Mouse (Mus musculus) midbrain, embryonic 16.5 days (tissue): ENCODE measurements at regions not wholly inside any gene's neighbourhood (a gene's known extent, or its start where the extent isn't known, plus 50 kb on each side); places are given as distances from the start of the nearest gene placed in this dataset.
A peak's percentile ranks its signal among the peaks of the same experiment; 100 is the strongest.

Experiments used
- ATAC-seq: fragments of 200-750 bp; cut with Nextera tagmentation; 2 replicates; pipeline ENCODE4 v1.8.0; 2017; ENCODE audit warnings: moderate TSS enrichment
- H3K27ac ChIP-seq: fragments of 300-500 bp; sonication (generic); 2 replicates; pipeline ENCODE4 v1.5.1; 2014; ENCODE audit warnings: mild to moderate bottlenecking, low read length, mixed read lengths
- H3K27me3 ChIP-seq: fragments of 300-500 bp; sonication (generic); 2 replicates; pipeline ENCODE4 v1.6.1; 2014; ENCODE audit warnings: low read depth, low read length, mixed read lengths; ENCODE audit not compliant: control insufficient read depth, insufficient read depth
- H3K36me3 ChIP-seq: fragments of 300-500 bp; sonication (generic); 2 replicates; pipeline ENCODE4 v1.6.1; 2014; ENCODE audit warnings: mild to moderate bottlenecking, low read length, moderate library complexity, mixed read lengths; ENCODE audit not compliant: control insufficient read depth, insufficient read depth
- H3K4me1 ChIP-seq: fragments of 300-500 bp; sonication (generic); 2 replicates; pipeline ENCODE4 v1.6.1; 2014; ENCODE audit warnings: mild to moderate bottlenecking, low read length, mixed read lengths; ENCODE audit not compliant: control insufficient read depth, insufficient read depth
- H3K4me2 ChIP-seq: fragments of 300-500 bp; sonication (generic); 2 replicates; pipeline ENCODE4 v1.6.1; 2014; ENCODE audit warnings: mild to moderate bottlenecking, low read length, mixed read lengths
- H3K4me3 ChIP-seq: fragments of 300-500 bp; sonication (generic); 2 replicates; pipeline ENCODE4 v1.5.1; 2014; ENCODE audit warnings: low read depth, mild to moderate bottlenecking, low read length, moderate library complexity, mixed read lengths
- H3K9ac ChIP-seq: fragments of 300-500 bp; sonication (generic); 2 replicates; pipeline ENCODE4 v1.6.1; 2014; ENCODE audit warnings: low read depth, low read length, mixed read lengths
- H3K9me3 ChIP-seq: fragments of 300-500 bp; sonication (generic); replicated peaks from 2 replicates; pipeline ENCODE4 v1.6.1; 2014; ENCODE audit warnings: mild to moderate bottlenecking, low read length, mixed read lengths; ENCODE audit not compliant: control insufficient read depth, poor library complexity, severe bottlenecking
- WGBS: fragments of 180-500 bp; shearing (Covaris S2); extraction: QIAGEN DNeasy Blood & Tissue Kit; methylation state at CpG from one replicate; pipeline ENCODE4 v1.1.7; 2014; 5-methylcytosine and 5-hydroxymethylcytosine counted together

- no peaks in the 10 kb centered on the region for H3K9me3 ChIP-seq
- no peak overlapping the region for H3K9ac ChIP-seq
- no peaks in the 10 kb centered on the region for H3K4me1 ChIP-seq
- no peaks in the 10 kb centered on the region for H3K36me3 ChIP-seq
- no peak overlapping the region for H3K4me2 ChIP-seq
- H3K27ac ChIP-seq: no peak overlapping the region
- WGBS: 88% methylated on average over 9 of the region's 9 CpGs
- ATAC-seq: no peak
- H3K4me3 ChIP-seq: no peak overlapping the region
- H3K27me3 ChIP-seq: no peaks in the 10 kb centered on the region
These were observed 54.5 kb upstream of the Cmc1 start for GRCm38 (mm10) chr9:118204456-118204855.

DNA sequence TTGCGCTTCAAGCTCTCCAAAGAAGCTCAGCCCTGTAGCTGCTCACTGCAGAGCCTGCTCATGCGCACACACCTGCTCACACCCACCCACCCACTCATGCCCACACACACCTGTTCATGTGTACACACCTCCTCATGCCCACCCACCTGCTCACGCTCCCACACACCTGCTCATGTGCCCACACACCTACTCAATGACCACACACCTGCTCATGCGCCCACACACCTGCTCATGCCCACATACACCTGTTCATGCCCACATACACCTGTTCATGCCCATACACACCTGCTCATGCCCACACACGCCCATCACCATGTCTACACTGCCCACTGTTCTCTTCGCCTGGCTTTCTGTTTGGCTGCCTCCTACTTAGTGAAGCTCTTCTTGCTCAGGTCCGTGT is 56.5 kb upstream of the Cmc1 start:
- no peak for ATAC-seq
- no peaks in the 10 kb centered on the region for H3K27me3 ChIP-seq
- H3K27ac ChIP-seq: no peak overlapping the region
- H3K4me3 ChIP-seq: no peak overlapping the region
- no peak overlapping the region for H3K4me2 ChIP-seq
- no peaks in the 10 kb centered on the region for H3K36me3 ChIP-seq
- WGBS: 88% methylated on average over 7 of the region's 7 CpGs
- no peaks in the 10 kb centered on the region for H3K4me1 ChIP-seq
- H3K9me3 ChIP-seq: no peaks in the 10 kb centered on the region
- H3K9ac ChIP-seq: no peak overlapping the region

DNA sequence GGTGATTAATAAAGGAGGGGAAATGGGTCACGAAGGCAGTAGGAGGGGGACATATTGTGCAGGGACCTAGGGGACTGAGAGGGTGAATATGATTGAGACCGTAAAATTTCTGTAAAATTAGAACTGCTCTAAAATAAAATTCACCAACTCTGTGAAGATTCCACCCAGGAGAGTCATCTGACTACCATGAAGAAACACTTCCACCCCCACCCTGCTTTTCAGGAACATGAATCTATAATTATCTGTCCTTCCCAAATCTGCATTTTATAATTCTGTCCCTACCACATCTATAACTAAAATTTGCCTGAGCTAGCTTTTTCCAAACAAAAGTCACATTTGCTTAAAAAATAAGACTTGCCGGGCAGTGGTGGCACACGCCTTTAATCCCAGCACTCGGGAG is 69.7 kb upstream of the Cmc1 start:
- H3K4me3 ChIP-seq: no peak overlapping the region
- no peak for ATAC-seq
- H3K27me3 ChIP-seq: no peaks in the 10 kb centered on the region
- no peaks in the 10 kb centered on the region for H3K4me1 ChIP-seq
- H3K36me3 ChIP-seq: no peaks in the 10 kb centered on the region
- 96% methylated on average over 5 of the region's 5 CpGs for WGBS
- no peak overlapping the region for H3K9ac ChIP-seq
- H3K27ac ChIP-seq: no peak overlapping the region
- H3K9me3 ChIP-seq: no peaks in the 10 kb centered on the region
- H3K4me2 ChIP-seq: no peak overlapping the region

DNA sequence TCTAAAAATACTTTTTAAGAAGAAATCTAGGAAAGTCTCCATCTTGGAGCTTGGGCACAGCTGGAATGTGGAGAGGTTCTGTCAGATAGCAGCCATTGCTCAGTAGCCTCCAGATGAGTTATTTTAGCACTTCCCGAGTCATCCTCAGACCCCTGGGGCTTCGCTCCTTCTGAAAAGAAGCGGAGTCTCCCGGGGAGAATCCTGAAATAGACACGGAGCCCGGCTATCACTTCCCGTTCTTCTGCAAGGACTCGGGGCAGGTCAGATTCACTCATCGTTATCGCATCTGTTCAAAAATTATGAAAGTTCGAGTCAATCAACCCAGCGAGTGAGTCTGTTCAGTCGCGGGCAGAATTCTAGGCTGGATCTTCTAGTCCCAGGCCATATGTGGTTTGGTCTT is 71.2 kb upstream of the Cmc1 start:
- Histone ChIP-seq H3K27me3 (no peaks in the 10 kb centered on the region), H3K36me3 (no peaks in the 10 kb centered on the region), H3K4me2 (no peak overlapping the region), H3K9me3 (no peaks in the 10 kb centered on the region), H3K4me1 (no peaks in the 10 kb centered on the region), H3K9ac (no peak overlapping the region), H3K27ac (no peak overlapping the region), H3K4me3 (no peak overlapping the region)
- 79% methylated on average over 14 of the region's 14 CpGs for WGBS
- ATAC-seq: no peak

DNA sequence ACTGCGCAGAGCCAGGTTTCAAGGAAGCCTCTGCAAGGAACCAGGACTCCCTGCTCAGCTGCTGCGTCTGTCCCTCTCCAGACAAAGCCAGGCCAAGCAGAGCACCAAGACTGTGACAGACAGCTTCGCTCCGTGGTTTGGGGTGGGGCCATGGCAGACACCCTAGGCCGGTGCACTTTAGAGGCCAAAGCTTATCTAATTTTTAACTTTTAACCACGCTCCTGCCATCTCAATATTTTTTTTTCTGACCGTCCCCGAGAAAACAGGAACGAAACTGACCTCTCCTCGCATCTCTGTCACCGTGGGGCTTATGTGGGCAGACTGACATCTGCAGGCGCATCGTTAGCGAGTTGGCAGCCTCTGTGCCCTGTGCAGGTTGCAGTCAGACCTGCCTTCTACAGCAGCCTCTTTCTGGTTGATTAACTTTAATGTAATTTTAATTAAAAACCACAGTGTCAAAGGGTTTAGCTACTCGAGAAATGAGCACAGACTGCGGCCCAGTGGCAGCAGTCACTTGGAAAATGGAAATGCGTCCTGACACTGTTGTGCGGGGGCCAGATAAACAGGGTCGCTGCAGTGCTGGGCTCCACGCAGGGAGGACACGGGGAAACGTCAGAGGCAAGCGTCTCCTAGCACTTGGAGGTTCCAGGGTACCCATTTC is 77.6 kb upstream of the Cmc1 start:
- H3K36me3 ChIP-seq: no peaks in the 10 kb centered on the region
- H3K27ac ChIP-seq: 0 out of 2 replicates have a peak overlapping the region, but pooled peaks have one; percentile 38
- ATAC-seq: peak; percentile 51; the same call in 1 of the 2 replicates
- H3K9me3 ChIP-seq: no peaks in the 10 kb centered on the region
- H3K4me3 ChIP-seq: no peak overlapping the region
- H3K4me1 ChIP-seq: peaks cover 4% of the 10 kb centered on the region; the same call in 1 of the 2 replicates
- no peaks in the 10 kb centered on the region for H3K27me3 ChIP-seq
- no peak overlapping the region for H3K9ac ChIP-seq
- WGBS: 36% methylated on average over 23 of the region's 23 CpGs
- H3K4me2 ChIP-seq: peak overlapping the region; percentile 23

DNA sequence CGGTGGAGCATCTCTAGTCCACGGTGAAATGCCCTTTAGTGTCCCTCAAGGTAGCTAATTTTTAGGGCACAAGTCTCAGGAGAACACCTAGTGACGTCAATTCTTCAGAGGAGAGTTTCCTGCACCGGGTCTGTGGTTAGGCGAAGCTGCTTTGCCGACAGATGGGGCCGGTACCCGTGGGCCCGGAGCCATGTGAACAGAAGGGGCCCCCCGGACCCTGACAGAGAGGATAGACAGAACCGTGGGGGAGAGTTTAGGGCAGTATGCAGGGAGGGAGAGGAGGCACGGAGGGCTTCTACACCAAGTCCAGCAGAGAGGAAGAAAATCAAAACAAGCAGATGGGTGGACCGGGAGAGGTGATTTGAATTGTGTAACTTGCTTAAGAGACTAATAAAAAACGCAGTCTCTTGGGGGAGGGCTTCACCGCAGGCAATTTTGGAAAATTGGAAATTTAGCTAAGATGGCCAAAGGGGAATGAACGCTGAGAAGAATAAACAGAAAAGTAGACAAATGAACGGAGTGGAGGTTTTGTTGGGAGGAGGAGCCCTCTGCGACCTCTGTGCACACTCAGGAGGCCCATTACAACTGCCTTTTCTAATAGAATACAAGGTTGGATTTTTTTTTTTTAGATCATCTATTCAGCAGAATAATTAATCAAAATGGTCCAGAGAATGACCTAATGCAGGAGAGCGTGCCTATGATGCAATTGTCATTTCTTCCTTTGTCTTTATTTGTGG is 78.9 kb upstream of the Cmc1 start:
- no peak for ATAC-seq
- Histone ChIP-seq H3K36me3 (no peaks in the 10 kb centered on the region), H3K27me3 (no peaks in the 10 kb centered on the region), H3K4me1 (peaks cover 4% of the 10 kb centered on the region; the same call in 1 of the 2 replicates), H3K9ac (no peak overlapping the region), H3K4me2 (no peak overlapping the region), H3K27ac (no peak overlapping the region), H3K9me3 (no peaks in the 10 kb centered on the region), H3K4me3 (no peak overlapping the region)
- 45% methylated on average over 19 of the region's 19 CpGs for WGBS

GRCm38 (mm10) chr9:118240711-118241110 is 90.7 kb upstream of the Cmc1 start:
- 53% methylated on average over 4 of the region's 4 CpGs for WGBS
- H3K9me3 ChIP-seq: no peaks in the 10 kb centered on the region
- no peaks in the 10 kb centered on the region for H3K36me3 ChIP-seq
- no peaks in the 10 kb centered on the region for H3K4me1 ChIP-seq
- H3K4me3 ChIP-seq: no peak overlapping the region
- no peak overlapping the region for H3K9ac ChIP-seq
- H3K4me2 ChIP-seq: no peak overlapping the region
- no peak for ATAC-seq
- no peaks in the 10 kb centered on the region for H3K27me3 ChIP-seq
- H3K27ac ChIP-seq: no peak overlapping the region

GRCm38 (mm10) chr9:118246820-118247628 is 97.0 kb upstream of the Cmc1 start:
- H3K36me3 ChIP-seq: no peaks in the 10 kb centered on the region
- H3K4me2 ChIP-seq: no peak overlapping the region
- no peaks in the 10 kb centered on the region for H3K9me3 ChIP-seq
- no peak for ATAC-seq
- no peak overlapping the region for H3K9ac ChIP-seq
- no peak overlapping the region for H3K4me3 ChIP-seq
- no peaks in the 10 kb centered on the region for H3K4me1 ChIP-seq
- H3K27ac ChIP-seq: no peak overlapping the region
- WGBS: 30% methylated on average over 15 of the region's 15 CpGs
- H3K27me3 ChIP-seq: peaks cover 8% of the 10 kb centered on the region; the same call in 1 of the 2 replicates

DNA sequence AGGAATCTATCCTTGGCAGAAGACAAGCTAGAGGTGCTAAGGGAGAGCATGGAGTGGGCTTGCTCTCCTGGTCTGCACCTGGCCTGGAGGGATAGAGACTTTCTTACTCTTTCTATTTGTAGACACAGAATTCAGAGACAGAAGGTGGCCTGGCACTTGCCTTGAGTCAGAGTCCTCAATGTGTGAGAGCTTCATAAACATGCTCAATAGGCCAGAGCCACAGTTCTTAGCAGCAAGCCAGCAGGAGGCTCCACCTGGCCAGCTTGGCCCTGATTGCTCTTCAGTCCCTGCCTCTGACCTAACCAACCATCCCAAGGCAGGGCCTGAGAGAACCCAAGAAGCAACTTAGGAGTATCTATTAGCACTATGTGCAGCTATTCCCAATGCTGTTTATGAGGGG is 103.9 kb upstream of the Cmc1 start:
- Histone ChIP-seq H3K9ac (no peak overlapping the region), H3K4me2 (no peak overlapping the region), H3K4me3 (no peak overlapping the region), H3K36me3 (no peaks in the 10 kb centered on the region), H3K9me3 (no peaks in the 10 kb centered on the region), H3K4me1 (peaks cover 4% of the 10 kb centered on the region; the same call in 1 of the 2 replicates), H3K27me3 (peaks cover 8% of the 10 kb centered on the region), H3K27ac (no peak overlapping the region)
- ATAC-seq: no peak
